Mouse (Mus musculus) kidney, postnatal 0 days (tissue): ENCODE measurements at regions not wholly inside any gene's neighbourhood (a gene's known extent, or its start where the extent isn't known, plus 50 kb on each side); places are given as distances from the start of the nearest gene placed in this dataset.

ENCODE experiments used
- ATAC-seq: fragments of 200-750 bp; cut with Nextera tagmentation; replicated peaks from 2 replicates; pipeline ENCODE4 v1.8.0; 2017; ENCODE audit warnings: low read depth, moderate number of reproducible peaks, moderate TSS enrichment, moderate library complexity; ENCODE audit not compliant: low FRiP score
- DNase-seq: peaks from one replicate; pipeline ENCODE4 v3.0.0-alpha.2; 2016; ENCODE audit warnings: low spot score
- H3K27ac ChIP-seq: fragments of 300-500 bp; sonication (generic); 2 replicates; pipeline ENCODE4 v1.5.1; 2014; ENCODE audit warnings: mild to moderate bottlenecking
- H3K27me3 ChIP-seq: fragments of 300-500 bp; sonication (generic); 2 replicates; pipeline ENCODE4 v1.6.1; 2014; ENCODE audit warnings: low read length, mixed read lengths; ENCODE audit not compliant: insufficient read depth
- H3K36me3 ChIP-seq: fragments of 300-500 bp; sonication (generic); 2 replicates; pipeline ENCODE4 v1.6.1; 2014; ENCODE audit warnings: low read length, mixed read lengths; ENCODE audit not compliant: insufficient read depth
- H3K4me1 ChIP-seq: fragments of 300-500 bp; sonication (generic); replicated peaks from 2 replicates; pipeline ENCODE4 v1.6.1; 2014; ENCODE audit warnings: antibody characterized with exemption, low read length, mixed read lengths; ENCODE audit not compliant: insufficient read depth
- H3K4me2 ChIP-seq: fragments of 300-500 bp; sonication (generic); 2 replicates; pipeline ENCODE4 v1.6.1; 2014; ENCODE audit warnings: mild to moderate bottlenecking, low read length, moderate library complexity, mixed read lengths
- H3K4me3 ChIP-seq: fragments of 300-500 bp; sonication (generic); replicated peaks from 2 replicates; pipeline ENCODE4 v1.5.1; 2014; ENCODE audit warnings: low read depth, low read length
- H3K9ac ChIP-seq: fragments of 300-500 bp; sonication (generic); 2 replicates; pipeline ENCODE4 v1.6.1; 2014; ENCODE audit warnings: low read depth, low read length
- H3K9me3 ChIP-seq: fragments of 300-500 bp; sonication (generic); replicated peaks from 2 replicates; pipeline ENCODE4 v1.6.1; 2016; ENCODE audit warnings: low read length, inconsistent platforms, mixed read lengths
- CTCF ChIP-seq: IDR thresholded peaks from 2 replicates; pipeline ENCODE4 v1.5.1; 2016; ENCODE audit warnings: antibody characterized with exemption, low read depth, mild to moderate bottlenecking, moderate library complexity
- WGBS: fragments of 180-500 bp; shearing (Covaris S2); extraction: QIAGEN DNeasy Blood & Tissue Kit; methylation state at CpG from one replicate; pipeline ENCODE4 v1.1.7; 2014; 5-methylcytosine and 5-hydroxymethylcytosine counted together

GRCm38 (mm10) chr1:34750061-34751054 is 92.5 kb downstream of the Fam168b start:
- Histone ChIP-seq H3K4me3 (peak overlapping the region; percentile 54), H3K36me3 (no peaks in the 10 kb centered on the region), H3K27ac (no peak overlapping the region), H3K9ac (peak overlapping the region; percentile 46), H3K9me3 (no peaks in the 10 kb centered on the region), H3K4me2 (peak overlapping the region; percentile 98), H3K4me1 (no peaks in the 10 kb centered on the region; the same call in 1 of the 2 replicates), H3K27me3 (peaks cover 26% of the 10 kb centered on the region)
- peak; percentile 65 for ATAC-seq
- DNase-seq, result no peak
- WGBS, result under 1% methylated on average over 80 of the region's 108 CpGs
- TF ChIP-seq CTCF, result no peak

GRCm38 (mm10) chr1:34751128-34751527 is 91.7 kb downstream of the Fam168b start:
- no peaks in the 10 kb centered on the region for H3K9me3 ChIP-seq
- TF ChIP-seq CTCF, result no peak
- H3K4me3 ChIP-seq, result peak overlapping the region; percentile 54
- H3K4me2 ChIP-seq, result peak overlapping the region; percentile 98
- DNase-seq (no peak), ATAC-seq (no peak)
- H3K36me3 ChIP-seq, result no peaks in the 10 kb centered on the region
- 4% methylated on average over 6 of the region's 6 CpGs for WGBS
- H3K9ac ChIP-seq, result no peak overlapping the region
- H3K27ac ChIP-seq, result no peak overlapping the region
- H3K4me1 ChIP-seq, result no peaks in the 10 kb centered on the region; the same call in 1 of the 2 replicates
- H3K27me3 ChIP-seq, result peaks cover 26% of the 10 kb centered on the region

GRCm38 (mm10) chr1:34753581-34753980 is 89.3 kb downstream of the Fam168b start:
- Histone ChIP-seq H3K9ac (no peak overlapping the region), H3K27me3 (peaks cover 26% of the 10 kb centered on the region), H3K27ac (no peak overlapping the region), H3K36me3 (no peaks in the 10 kb centered on the region), H3K9me3 (no peaks in the 10 kb centered on the region), H3K4me2 (no peak overlapping the region), H3K4me3 (no peak overlapping the region), H3K4me1 (no peaks in the 10 kb centered on the region; the same call in 1 of the 2 replicates)
- no peak for DNase-seq
- TF ChIP-seq CTCF, result no peak
- ATAC-seq, result no peak
- 64% methylated on average over 5 of the region's 5 CpGs for WGBS

- no peak overlapping the region for H3K27ac ChIP-seq
- H3K4me3 ChIP-seq, result no peak overlapping the region
- no peak for TF ChIP-seq CTCF
- H3K27me3 ChIP-seq, result no peaks in the 10 kb centered on the region
- H3K4me2 ChIP-seq, result no peak overlapping the region
- H3K9ac ChIP-seq, result no peak overlapping the region
- no peaks in the 10 kb centered on the region for H3K9me3 ChIP-seq
- DNase-seq (no peak), ATAC-seq (no peak)
- H3K36me3 ChIP-seq, result no peaks in the 10 kb centered on the region
- no peaks in the 10 kb centered on the region for H3K4me1 ChIP-seq
- 54% methylated on average over 4 of the region's 4 CpGs for WGBS
Observed at GRCm38 (mm10) chr1:34760547-34760946, 82.3 kb downstream of the Fam168b start.

- no peak overlapping the region for H3K27ac ChIP-seq
Observed at GRCm38 (mm10) chr1:34761436-34761835, 81.4 kb downstream of the Fam168b start.

GRCm38 (mm10) chr1:34761870-34762269 is 81.0 kb downstream of the Fam168b start:
- no peak for DNase-seq
- H3K4me1 ChIP-seq, result no peaks in the 10 kb centered on the region
- H3K9ac ChIP-seq, result no peak overlapping the region
- H3K9me3 ChIP-seq, result no peaks in the 10 kb centered on the region
- no peak overlapping the region for H3K27ac ChIP-seq
- H3K4me2 ChIP-seq, result no peak overlapping the region
- H3K27me3 ChIP-seq, result no peaks in the 10 kb centered on the region
- no peak for ATAC-seq
- WGBS, result 93% methylated on average over 5 of the region's 5 CpGs
- TF ChIP-seq CTCF, result no peak
- no peak overlapping the region for H3K4me3 ChIP-seq
- H3K36me3 ChIP-seq, result no peaks in the 10 kb centered on the region

More at GRCm38 (mm10) chr1:34761436-34761835, 81.4 kb downstream of the Fam168b start:
- Histone ChIP-seq H3K36me3 (no peaks in the 10 kb centered on the region), H3K4me3 (no peak overlapping the region), H3K4me2 (no peak overlapping the region), H3K27me3 (no peaks in the 10 kb centered on the region), H3K9me3 (no peaks in the 10 kb centered on the region), H3K9ac (no peak overlapping the region), H3K4me1 (no peaks in the 10 kb centered on the region)
- no peak for ATAC-seq
- TF ChIP-seq CTCF, result no peak
- DNase-seq, result no peak
